Mouse (Mus musculus) erythroblast, embryonic 14.5 days (primary cell): Measurements from ENCODE around the gene Lefty1. TPM values are rescaled to one million over a fixed set of nuclear protein-coding genes. Genes with fewer than 3 reads are reported as not detected.
A peak's percentile ranks its signal among the peaks of the same experiment; 100 is the strongest.

ENCODE experiments used
- H3K27me3 ChIP-seq: 2 replicates; pipeline ENCODE4 v1.6.1; 2012; ENCODE audit warnings: inconsistent platforms; ENCODE audit not compliant: control insufficient read depth
- H3K36me3 ChIP-seq: 2 replicates; pipeline ENCODE4 v1.6.1; 2012; ENCODE audit warnings: mild to moderate bottlenecking, inconsistent platforms; ENCODE audit not compliant: control insufficient read depth
- H3K4me1 ChIP-seq: 2 replicates; pipeline ENCODE4 v1.6.1; 2012; ENCODE audit warnings: inconsistent platforms; ENCODE audit not compliant: control insufficient read depth
- H3K4me3 ChIP-seq: replicated peaks from 2 replicates; pipeline ENCODE3; 2012; ENCODE audit warnings: moderate library complexity, mild to moderate bottlenecking, inconsistent platforms
- H3K9me3 ChIP-seq: 2 replicates; pipeline ENCODE4 v1.6.1; 2012; ENCODE audit warnings: low read length, inconsistent platforms, mixed read lengths; ENCODE audit not compliant: control insufficient read depth
- GATA1 ChIP-seq: IDR thresholded peaks from 2 replicates; pipeline ENCODE4 v1.6.1; 2012; ENCODE audit warnings: low read length, inconsistent platforms, mixed read lengths
- TAL1 ChIP-seq: IDR thresholded peaks from 3 replicates; pipeline ENCODE4 v1.6.1; 2012; ENCODE audit warnings: low read length, inconsistent platforms, mixed read lengths
- polyA plus RNA-seq: library from polyadenylated mRNA; stranded (reverse); fragments of >175 nt; gene quantifications from 2 replicates; pipeline ENCODE4 v1.2.3, GENCODE M21; 2012

Lefty1 gene
- polyA plus RNA-seq, 1 experiment: 0.87 TPM

DNA sequence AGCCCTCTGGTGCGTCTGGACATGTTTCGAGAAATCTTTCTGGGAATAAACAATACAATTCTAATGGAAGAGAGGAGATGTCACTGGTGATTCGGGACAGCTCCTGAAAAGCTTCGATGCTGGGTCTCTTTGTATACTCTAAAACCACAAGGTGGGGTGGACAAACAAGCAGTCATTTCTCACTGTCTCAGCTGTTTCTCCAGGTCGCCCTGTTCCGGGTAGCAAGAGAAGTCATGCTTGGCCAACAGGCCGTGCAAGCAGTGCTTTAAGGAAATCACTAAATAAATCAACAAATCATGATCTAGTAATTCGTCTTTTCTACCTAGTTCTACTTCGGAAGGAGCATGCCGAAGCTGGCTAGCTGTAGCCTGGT lies 31.2 kb upstream of the Lefty1 start:
- peaks cover 8% of the 10 kb centered on the region for H3K9me3 ChIP-seq
- H3K36me3 ChIP-seq: peaks cover 41% of the 10 kb centered on the region
- no peaks in the 10 kb centered on the region; the same call in 1 of the 2 replicates for H3K27me3 ChIP-seq
- H3K4me3 ChIP-seq: peak overlapping the region; percentile 87
- peaks cover 74% of the 10 kb centered on the region for H3K4me1 ChIP-seq
- TF ChIP-seq GATA1: no peak
- no peak for TF ChIP-seq TAL1

DNA sequence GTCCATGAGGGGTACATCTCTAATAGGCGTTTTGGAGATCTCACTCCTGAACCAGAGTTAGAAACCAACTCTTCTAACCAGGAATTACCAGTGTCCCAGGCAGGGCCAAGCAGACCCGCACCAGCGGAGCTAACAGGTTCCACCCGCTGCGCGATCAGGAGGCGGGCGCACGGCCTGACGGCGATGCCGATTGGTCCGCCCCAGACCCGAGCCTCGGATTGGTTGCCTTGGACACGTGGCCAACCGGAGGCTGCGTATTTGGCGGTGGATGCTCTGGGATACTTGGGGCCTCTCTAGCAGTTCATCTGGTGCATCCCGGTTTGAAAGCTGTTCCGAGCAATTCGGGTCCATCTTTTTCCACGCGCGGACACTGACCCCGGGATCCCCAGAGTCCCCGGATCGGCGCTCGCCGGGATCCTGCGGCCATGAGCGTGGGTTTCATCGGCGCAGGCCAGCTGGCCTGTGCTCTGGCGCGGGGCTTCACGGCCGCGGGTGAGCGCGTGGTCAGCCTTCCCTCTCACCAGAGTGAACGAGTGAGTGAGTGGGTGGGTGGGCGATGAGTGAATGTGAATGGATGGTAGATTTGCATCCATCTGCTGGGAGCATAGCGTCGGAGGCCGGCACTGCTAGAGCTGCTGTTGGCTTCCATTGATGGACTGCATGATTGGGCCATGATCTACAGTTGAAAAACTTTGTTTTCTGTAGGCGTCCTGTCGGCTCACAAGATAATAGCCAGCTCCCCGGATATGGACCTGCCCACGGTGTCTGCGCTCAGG lies 30.6 kb upstream of the Lefty1 start, which contains the start of gene Pycr2:
TSS of gene Pycr2 (plus strand) at position 255 of the 776 bp plus-strand sequence.
- Histone ChIP-seq H3K36me3 (peaks cover 46% of the 10 kb centered on the region), H3K4me3 (peak within 1 kb of the TSS; percentile 87), H3K27me3 (no peaks in the 10 kb centered on the region; the same call in 1 of the 2 replicates), H3K4me1 (peaks cover 77% of the 10 kb centered on the region), H3K9me3 (peaks cover 8% of the 10 kb centered on the region)
- TF ChIP-seq TAL1: no peak

DNA sequence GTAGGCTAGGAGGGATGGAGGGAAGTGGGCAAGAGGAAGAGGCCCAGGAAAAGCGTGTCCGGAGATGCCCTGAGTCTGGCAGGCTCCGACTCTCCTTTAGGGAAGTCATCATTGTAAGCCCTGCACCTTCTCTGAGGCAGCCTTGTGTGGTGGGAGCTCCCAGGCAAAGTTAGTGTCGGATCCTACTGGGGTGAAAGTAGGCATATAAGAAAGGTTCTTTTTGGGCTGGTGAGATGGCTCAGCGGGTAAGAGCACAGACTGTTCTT lies 30.1 kb upstream of the Lefty1 start:
- no peak for TF ChIP-seq GATA1
- TF ChIP-seq TAL1: no peak
- H3K36me3 ChIP-seq: peaks cover 52% of the 10 kb centered on the region
- peaks cover 78% of the 10 kb centered on the region for H3K4me1 ChIP-seq
- H3K27me3 ChIP-seq: no peaks in the 10 kb centered on the region; the same call in 1 of the 2 replicates
- H3K4me3 ChIP-seq: peak overlapping the region; percentile 87
- H3K9me3 ChIP-seq: peaks cover 8% of the 10 kb centered on the region

DNA sequence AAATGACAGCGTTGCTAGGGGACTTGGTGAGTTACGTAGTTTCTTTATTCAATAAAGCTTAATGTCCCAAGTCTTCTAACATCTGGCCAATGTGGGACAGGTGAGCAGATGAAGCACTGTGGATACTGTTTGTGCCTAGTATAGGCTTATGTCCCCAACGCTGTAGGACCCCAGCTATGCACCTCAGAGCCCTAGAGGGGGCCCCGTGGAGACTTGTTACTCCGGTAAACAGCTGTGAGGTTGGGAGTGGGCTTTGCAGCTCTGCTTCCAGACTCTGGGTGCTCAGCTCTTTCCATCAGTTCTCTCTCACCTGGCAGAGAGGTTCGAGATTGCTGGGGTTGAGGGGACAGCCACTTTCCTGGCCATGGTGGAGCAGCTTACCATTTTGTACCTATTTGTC lies 29.5 kb upstream of the Lefty1 start:
- Histone ChIP-seq H3K36me3 (peaks cover 52% of the 10 kb centered on the region), H3K9me3 (peaks cover 8% of the 10 kb centered on the region), H3K4me3 (peak overlapping the region; percentile 87), H3K27me3 (no peaks in the 10 kb centered on the region; the same call in 1 of the 2 replicates), H3K4me1 (peaks cover 74% of the 10 kb centered on the region)
- no peak for TF ChIP-seq GATA1
- TF ChIP-seq TAL1: no peak

DNA sequence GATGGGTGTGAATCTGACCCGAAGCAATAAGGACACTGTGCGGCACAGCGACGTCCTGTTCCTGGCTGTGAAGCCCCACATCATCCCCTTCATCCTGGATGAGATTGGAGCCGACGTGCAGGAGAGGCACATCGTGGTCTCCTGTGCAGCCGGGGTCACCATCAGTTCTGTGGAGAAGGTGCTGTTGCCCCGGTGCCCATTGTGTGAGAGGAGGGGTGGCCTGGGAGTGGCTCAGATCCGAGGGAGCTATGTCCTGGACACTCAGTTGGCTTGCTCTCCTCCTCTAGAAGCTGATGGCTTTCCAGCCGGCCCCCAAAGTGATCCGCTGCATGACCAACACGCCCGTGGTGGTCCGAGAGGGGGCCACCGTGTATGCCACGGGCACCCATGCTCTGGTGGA lies 28.9 kb upstream of the Lefty1 start:
- H3K27me3 ChIP-seq: no peaks in the 10 kb centered on the region; the same call in 1 of the 2 replicates
- peaks cover 8% of the 10 kb centered on the region for H3K9me3 ChIP-seq
- no peak for TF ChIP-seq GATA1
- TF ChIP-seq TAL1: no peak
- peaks cover 52% of the 10 kb centered on the region for H3K36me3 ChIP-seq
- H3K4me1 ChIP-seq: peaks cover 72% of the 10 kb centered on the region
- H3K4me3 ChIP-seq: peak overlapping the region; percentile 87

DNA sequence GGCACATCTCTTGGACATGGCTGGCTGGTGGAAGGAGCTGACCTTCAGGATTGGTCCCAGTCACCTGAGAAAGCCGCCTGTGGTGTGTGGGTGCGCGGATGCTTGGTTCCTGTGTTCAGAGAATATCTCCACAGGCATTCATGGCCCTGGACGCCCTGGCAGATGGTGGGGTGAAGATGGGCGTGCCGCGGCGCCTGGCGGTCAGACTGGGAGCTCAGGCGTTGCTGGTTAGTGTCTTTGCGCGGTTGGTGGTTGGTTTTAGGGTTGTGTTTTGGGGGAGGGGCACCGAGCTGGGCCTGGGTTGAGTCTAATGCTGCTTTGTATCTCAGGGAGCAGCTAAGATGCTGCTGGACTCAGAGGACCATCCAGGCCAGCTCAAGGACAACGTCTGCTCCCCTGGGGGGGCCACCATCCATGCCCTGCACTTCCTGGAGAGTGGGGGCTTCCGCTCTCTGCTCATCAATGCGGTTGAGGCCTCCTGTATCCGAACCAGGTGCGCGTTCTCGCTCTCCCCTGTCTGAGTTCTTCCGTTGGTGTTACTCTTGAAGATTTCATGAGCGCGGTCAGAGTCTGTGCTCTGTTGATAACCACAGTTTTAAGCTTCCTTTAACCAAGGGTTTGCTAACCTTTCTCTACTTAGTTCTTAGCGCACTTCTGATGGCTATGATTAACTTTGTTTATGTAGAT lies 28.2 kb upstream of the Lefty1 start:
- TF ChIP-seq GATA1: no peak
- TF ChIP-seq TAL1: no peak
- peaks cover 8% of the 10 kb centered on the region for H3K9me3 ChIP-seq
- H3K36me3 ChIP-seq: peaks cover 52% of the 10 kb centered on the region
- H3K4me3 ChIP-seq: peak overlapping the region; percentile 87
- no peaks in the 10 kb centered on the region; the same call in 1 of the 2 replicates for H3K27me3 ChIP-seq
- peaks cover 72% of the 10 kb centered on the region for H3K4me1 ChIP-seq

DNA sequence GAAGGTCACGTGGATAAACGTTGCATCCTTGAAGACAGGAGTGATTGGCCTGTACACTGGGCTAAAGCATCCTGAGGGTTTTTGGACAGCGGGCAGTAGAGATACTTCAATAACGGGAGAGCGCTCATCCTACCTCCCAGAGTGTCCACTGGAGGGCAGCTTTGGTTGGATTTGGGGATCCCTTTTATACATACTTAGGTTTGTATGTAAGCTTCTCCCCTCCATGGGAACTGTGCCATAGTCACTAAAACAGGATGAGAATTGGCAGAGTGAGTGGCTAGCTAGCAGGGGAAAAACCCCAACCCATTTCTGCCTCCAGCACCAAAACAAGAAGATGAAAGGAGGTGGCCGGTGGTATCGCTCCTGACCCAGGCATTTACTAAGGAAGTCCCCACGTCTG lies 23.7 kb upstream of the Lefty1 start:
- H3K27me3 ChIP-seq: no peaks in the 10 kb centered on the region; the same call in 1 of the 2 replicates
- H3K4me1 ChIP-seq: peaks cover 70% of the 10 kb centered on the region
- peaks cover 5% of the 10 kb centered on the region for H3K9me3 ChIP-seq
- no peak for TF ChIP-seq GATA1
- no peak for TF ChIP-seq TAL1
- peaks cover 37% of the 10 kb centered on the region for H3K36me3 ChIP-seq
- no peak overlapping the region for H3K4me3 ChIP-seq

DNA sequence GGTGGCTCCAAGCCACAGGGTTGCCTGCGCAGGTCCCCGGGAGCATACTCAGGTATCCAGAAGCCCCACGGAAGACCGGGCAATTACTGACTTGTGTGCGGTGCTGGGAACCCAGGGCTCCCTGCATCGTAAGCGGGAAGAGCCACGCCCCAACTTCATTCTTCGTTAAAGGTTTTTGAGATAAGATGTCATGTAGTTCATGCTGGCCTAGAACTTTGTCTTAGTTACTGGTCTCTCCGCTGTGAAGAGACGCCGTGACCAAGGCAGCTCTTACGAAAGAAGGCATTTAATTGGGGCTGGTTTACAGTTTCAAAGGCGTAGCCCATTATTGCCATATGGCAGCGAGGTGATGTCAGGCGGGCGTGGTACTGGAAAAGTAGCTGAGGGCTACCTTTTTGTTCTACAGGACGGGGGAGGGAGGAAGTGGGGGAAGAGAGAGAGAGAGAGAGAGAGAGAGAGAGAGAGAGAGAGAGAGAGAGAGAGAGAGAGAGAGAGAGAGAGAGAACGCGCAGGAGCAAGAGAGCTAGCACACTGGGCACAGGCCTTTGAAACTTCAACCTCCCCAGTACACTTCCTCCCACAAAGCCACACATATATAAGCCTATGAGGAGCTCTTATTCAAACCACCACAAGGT lies 23.1 kb upstream of the Lefty1 start:
- H3K4me3 ChIP-seq: no peak overlapping the region
- H3K9me3 ChIP-seq: peaks cover 3% of the 10 kb centered on the region; the same call in 1 of the 2 replicates
- H3K27me3 ChIP-seq: no peaks in the 10 kb centered on the region; the same call in 1 of the 2 replicates
- peaks cover 30% of the 10 kb centered on the region for H3K36me3 ChIP-seq
- no peak for TF ChIP-seq GATA1
- no peak for TF ChIP-seq TAL1
- peaks cover 69% of the 10 kb centered on the region for H3K4me1 ChIP-seq

DNA sequence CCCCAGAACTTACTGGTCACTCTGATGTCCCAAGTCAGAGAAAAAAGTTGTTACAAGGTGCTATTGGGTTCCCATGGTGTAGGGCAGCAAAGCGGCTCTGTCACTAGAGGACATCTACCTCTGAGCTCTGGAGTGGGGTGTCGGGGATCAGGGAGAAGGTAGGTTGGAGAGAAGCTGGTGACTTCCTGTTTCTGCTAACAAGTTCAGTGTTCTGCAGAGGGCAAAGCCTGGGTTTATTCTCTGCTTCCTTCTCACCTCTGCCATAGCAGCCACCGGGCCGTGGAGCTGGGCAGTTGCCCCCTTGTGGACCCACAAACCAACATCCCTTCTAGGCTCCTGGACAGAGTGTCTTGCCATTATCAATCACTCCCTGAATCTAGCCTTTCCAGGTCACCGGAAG lies 22.0 kb upstream of the Lefty1 start:
- Histone ChIP-seq H3K36me3 (peaks cover 20% of the 10 kb centered on the region), H3K9me3 (peaks cover 3% of the 10 kb centered on the region; the same call in 1 of the 2 replicates), H3K4me1 (peaks cover 59% of the 10 kb centered on the region), H3K4me3 (no peak overlapping the region), H3K27me3 (no peaks in the 10 kb centered on the region; the same call in 1 of the 2 replicates)
- TF ChIP-seq TAL1: no peak
- TF ChIP-seq GATA1: no peak
